10 mouse cellular contexts compared by ENCODE assay signal in genomic region chr3:57843775-57844174, GRCm38 (mm10). TPM values are rescaled to one million over a fixed set of nuclear protein-coding genes. Genes with fewer than 3 reads are reported as not detected.
DNase-seq lines count a peak whose midpoint lies in the region; ATAC-seq and TF ChIP-seq lines count a peak whose summit lies in the region.
"Had no signal": no experiment of that assay in that cellular context is flagged by ENCODE, and none has a peak within 500 bp of the region (broad histone marks: within the 10 kb centered on the region; RNA-seq: fewer than 3 reads in every experiment).

No protein-coding gene starts in this region.

- no peaks in the 10 kb centered on the region for H3K27me3 ChIP-seq in heart, adult 2 months (ENCODE audit: control insufficient read depth, insufficient read depth, low read length)
- no peaks in the 10 kb centered on the region for H3K27me3 ChIP-seq in lung, postnatal 0 days (replicated peaks; ENCODE audit: insufficient read depth, low read length)
- H3K27me3 ChIP-seq: forebrain, embryonic 13.5 days had no signal

- no peak for TF ChIP-seq EP300 in heart, adult 2 months (IDR thresholded peaks at IDR 0.05; ENCODE audit: insufficient read depth, low read depth, low read length)
- TF ChIP-seq EP300 in lung, postnatal 0 days (IDR thresholded peaks at IDR 0.05) = 0 out of 2 replicates have a peak, but pooled peaks have one; percentile 21

- no peak overlapping the region for H3K4me3 ChIP-seq in heart, adult 2 months
- H3K4me3 ChIP-seq in lung, postnatal 0 days (ENCODE audit: low read depth, low read length) = no peak overlapping the region
- H3K4me3 ChIP-seq: forebrain, embryonic 13.5 days had no signal

- DNase-seq in heart, adult 2 months = no peak
- no peak for DNase-seq in heart, postnatal 4 days
- DNase-seq in lung, postnatal 0 days (ENCODE audit: low spot score) = peak; percentile 63
- DNase-seq in lung, postnatal 10 days = no peak
- peak; percentile 16 for DNase-seq in R1 (ENCODE audit: low read depth, low spot score)
- DNase-seq in naive thymus-derived CD4-positive, alpha-beta T cell, adult 2 months (ENCODE audit: low read depth) = peak; percentile 69
- DNase-seq in frontal cortex, postnatal 14 days (ENCODE audit: low spot score in 2 of 2) = no peak
- DNase-seq: cerebellum, adult 8-10 months had no signal

- H3K4me1 ChIP-seq in heart, adult 2 months (ENCODE audit: control insufficient read depth, insufficient read depth, low read length) = peaks cover 2% of the 10 kb centered on the region; the same call in 1 of the 2 replicates
- H3K4me1 ChIP-seq in lung, postnatal 0 days (ENCODE audit: insufficient read depth, low read depth, low read length) = no peaks in the 10 kb centered on the region

- no peak for ATAC-seq in lung, postnatal 0 days
- no peak; the same call in 1 of the 2 replicates for ATAC-seq in megakaryocyte progenitor cell, adult 5-6 weeks (replicated peaks; ENCODE audit: poor library complexity)
- ATAC-seq: forebrain, embryonic 13.5 days had no signal

- H3K4me2 ChIP-seq in lung, postnatal 0 days (replicated peaks; ENCODE audit: low read depth, low read length) = no peak overlapping the region
- H3K4me2 ChIP-seq: forebrain, embryonic 13.5 days had no signal

- no peak overlapping the region for H3K27ac ChIP-seq in heart, adult 2 months
- H3K27ac ChIP-seq in lung, postnatal 0 days (ENCODE audit: low read length) = no peak overlapping the region
- H3K27ac ChIP-seq: forebrain, embryonic 13.5 days had no signal

- TF ChIP-seq POLR2A in heart, adult 2 months (IDR thresholded peaks at IDR 0.05; ENCODE audit: insufficient read depth, low read depth, low read length) = no peak

- H3K36me3 ChIP-seq in heart, adult 2 months (ENCODE audit: control insufficient read depth, insufficient read depth, low read length) = peaks cover 4% of the 10 kb centered on the region; the same call in 1 of the 2 replicates
- H3K36me3 ChIP-seq in lung, postnatal 0 days (ENCODE audit: insufficient read depth, low read length) = no peaks in the 10 kb centered on the region

- TF ChIP-seq CTCF in heart, adult 2 months (IDR thresholded peaks at IDR 0.05) = peak; percentile 87
- peak; percentile 66 for TF ChIP-seq CTCF in lung, postnatal 0 days (IDR thresholded peaks at IDR 0.05)

- intact Hi-C loops in heart, adult 2 months (cut with DNase I) = loop anchor here (1.0 to 10.0 kb wide), 3 partner anchors 179 to 681 kb away; partner anchors contain the start of genes Eif2a and Serp1

- H3K79me2 ChIP-seq in heart, adult 2 months (replicated peaks; ENCODE audit: control insufficient read depth, insufficient read depth, low read length) = no peaks in the 10 kb centered on the region

- no peak overlapping the region for H3K9ac ChIP-seq in heart, adult 2 months (ENCODE audit: low read depth, low read length)
- no peak overlapping the region for H3K9ac ChIP-seq in lung, postnatal 0 days (replicated peaks; ENCODE audit: low read depth)
- H3K9ac ChIP-seq: forebrain, embryonic 13.5 days had no signal

- no peaks in the 10 kb centered on the region for H3K9me3 ChIP-seq in lung, postnatal 0 days (ENCODE audit: low read length)
- H3K9me3 ChIP-seq: forebrain, embryonic 13.5 days had no signal

RNA-seq across cellular contexts. Expression of gene Pfn2, which starts 4.1 kb away (rescaled TPM):
- total RNA-seq in heart, adult 2 months (2021) = 10 to 100 TPM; 36.2 to 37.0 TPM
- polyA plus RNA-seq in heart, adult 2 months (2012; rRNA removed) = 26.9 and 55.6 TPM in 2 replicates
- 10 to 100 TPM; 33.1 to 34.7 TPM for total RNA-seq in heart, postnatal 4 days (2021)
- polyA plus RNA-seq in lung, postnatal 0 days (2015; fragmentation: Nextera tagmentation; extraction: Ambion mirVana) = 24.9 and 28.9 TPM in 2 replicates
- total RNA-seq in megakaryocyte progenitor cell, adult 5-6 weeks (2015) = 0.20 TPM in 1 of 2 replicates, not detected in the other
- total RNA-seq in megakaryocyte progenitor cell, adult 5-6 weeks (2017) = 0.17 and 0.29 TPM in 2 replicates

Comparison
In these comparisons a context has a peak if more than half of its experiments do, and no peak if none do; other contexts are left out.
1. DNase-seq: peak in lung, postnatal 0 days (single experiment), R1 (single experiment) and naive thymus-derived CD4-positive, alpha-beta T cell, adult 2 months (single experiment); none in heart, adult 2 months (0 of 2), heart, postnatal 4 days (single experiment), lung, postnatal 10 days (single experiment) and frontal cortex, postnatal 14 days (0 of 2).
2. RNA of gene Pfn2, which starts 4.1 kb away (total RNA-seq): 36.2 to 37.0 TPM in heart, adult 2 months and 33.1 to 34.7 TPM in heart, postnatal 4 days; 0.17 to 0.29 TPM in megakaryocyte progenitor cell, adult 5-6 weeks; every median in the first group is over 10 times any median in the second.